Mouse (Mus musculus) spleen, postnatal 14 days (tissue): ENCODE data around the gene Zc3hc1.
"Not testable (repeated sequence)": the region's sequence is repeated elsewhere in the genome, so short reads cannot be mapped to it uniquely, and the experiment has no call there.

ENCODE experiments used
- DNase-seq, 2 experiments: peaks; one replicate each; pipeline ENCODE4 v3.0.0; 2021 to 2022; ENCODE audit warnings: low spot score in 2 of 2

Gene Zc3hc1

GRCm38 (mm10) chr6:30390714-30391697 is at the start of gene Zc3hc1:
Zc3hc1 (minus strand) TSS chr6:30391028.
- DNase-seq: peak; percentile 70 to 79

GRCm38 (mm10) chr6:30439576-30439975 is 48.7 kb upstream of the Zc3hc1 start:
- no peak for DNase-seq

DNA sequence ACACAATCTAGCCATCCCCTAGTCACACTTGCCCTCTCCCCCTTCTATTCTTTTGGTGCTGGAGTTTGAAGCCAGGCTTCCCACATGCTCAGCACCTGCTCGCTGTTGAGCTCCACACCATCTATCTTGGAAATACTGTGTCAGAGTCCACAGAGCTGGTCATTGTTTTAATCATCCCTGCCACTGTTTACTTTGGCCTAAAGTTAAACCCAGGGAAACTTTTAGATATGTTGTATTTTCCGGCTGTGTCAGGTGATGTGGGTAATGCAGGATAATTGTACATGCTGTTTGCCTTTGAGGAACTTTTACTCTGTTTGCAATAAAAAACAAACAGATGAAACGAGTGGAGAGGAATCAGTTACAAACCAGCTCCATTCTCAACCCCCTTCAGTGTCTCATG is 46.2 kb upstream of the Zc3hc1 start:
- no peak for DNase-seq

GRCm38 (mm10) chr6:30436476-30436875 is 45.6 kb upstream of the Zc3hc1 start:
- no peak for DNase-seq

DNA sequence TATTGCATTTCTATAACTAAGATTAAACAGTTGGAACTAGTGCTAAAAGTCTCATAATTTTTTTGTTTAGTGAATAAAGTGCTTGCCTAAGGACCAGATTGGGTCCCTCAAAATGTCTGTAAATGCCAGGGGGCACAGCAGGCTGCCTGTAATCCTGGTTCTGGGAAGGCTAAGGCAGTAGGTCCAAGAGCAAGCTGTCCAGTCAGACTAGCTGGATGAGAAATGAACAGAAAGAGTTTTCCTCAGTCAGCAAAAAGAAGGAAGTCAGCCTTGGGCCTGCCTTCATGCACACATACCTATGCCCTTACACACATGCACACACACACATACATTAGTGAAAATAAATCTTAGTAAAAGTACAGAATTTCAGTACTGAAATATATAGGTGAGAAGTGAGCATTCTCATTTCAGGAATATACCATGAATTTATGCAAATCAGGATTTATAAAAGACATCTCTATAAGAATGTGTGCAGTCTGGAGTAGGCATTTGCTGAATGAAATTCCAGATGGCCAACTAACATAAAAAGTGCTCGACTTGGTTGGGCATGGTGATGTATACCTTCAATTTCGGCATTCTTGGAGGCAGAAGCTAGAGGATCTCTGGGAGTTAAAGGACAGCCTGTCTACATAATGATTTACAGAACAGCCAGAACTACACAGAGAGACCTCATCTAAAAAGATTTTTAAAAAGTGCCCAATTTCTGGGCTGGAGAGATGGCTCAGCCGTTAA is 41.8 kb upstream of the Zc3hc1 start:
- DNase-seq: no peak

- no peak for DNase-seq
Observed at GRCm38 (mm10) chr6:30416801-30417200, 26.0 kb upstream of the Zc3hc1 start.

DNA sequence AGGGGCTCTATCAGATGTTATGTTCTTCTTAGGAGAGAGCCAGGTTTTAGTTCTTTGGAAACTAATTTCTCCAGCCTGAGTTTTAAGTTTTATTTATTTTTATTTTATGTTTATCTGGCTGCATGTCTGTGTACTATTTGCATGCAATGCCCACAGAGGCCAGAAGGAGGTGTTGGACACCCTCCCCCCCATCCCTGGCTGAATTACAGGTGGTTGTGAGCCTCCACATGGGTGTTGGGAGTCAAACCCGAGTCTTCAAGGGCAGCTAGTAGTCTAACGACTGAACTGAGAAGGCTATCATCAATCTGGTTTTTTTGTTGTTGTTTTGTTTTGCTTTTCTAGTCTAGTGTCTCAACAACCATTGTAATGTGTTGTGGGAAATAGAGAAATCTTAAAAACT is 25.3 kb upstream of the Zc3hc1 start:
- DNase-seq: no peak

GRCm38 (mm10) chr6:30411311-30411710 is 20.5 kb upstream of the Zc3hc1 start:
- no peak for DNase-seq

- DNase-seq: no peak
Observed at GRCm38 (mm10) chr6:30409399-30410093, 18.7 kb upstream of the Zc3hc1 start.

DNA sequence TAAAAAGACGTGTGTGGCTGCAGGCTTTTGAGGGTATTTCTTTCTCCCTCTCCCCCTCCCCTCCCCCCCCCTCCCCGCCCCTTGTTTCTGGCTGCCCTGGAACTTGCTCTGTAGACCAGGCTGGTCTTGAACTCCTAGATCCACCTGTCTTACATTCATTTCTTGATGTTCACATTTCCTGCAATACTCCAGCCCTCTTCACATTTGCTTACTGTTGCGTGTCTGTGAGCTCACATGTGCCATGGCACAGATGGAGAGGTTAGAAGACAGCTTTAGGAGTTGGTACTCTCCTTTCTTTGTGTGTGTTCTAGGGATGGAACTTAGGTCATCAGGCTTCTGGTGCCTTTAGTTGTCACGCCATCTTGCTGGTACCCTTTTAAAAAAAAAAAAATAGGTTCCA is 17.4 kb upstream of the Zc3hc1 start:
- no peak for DNase-seq

DNA sequence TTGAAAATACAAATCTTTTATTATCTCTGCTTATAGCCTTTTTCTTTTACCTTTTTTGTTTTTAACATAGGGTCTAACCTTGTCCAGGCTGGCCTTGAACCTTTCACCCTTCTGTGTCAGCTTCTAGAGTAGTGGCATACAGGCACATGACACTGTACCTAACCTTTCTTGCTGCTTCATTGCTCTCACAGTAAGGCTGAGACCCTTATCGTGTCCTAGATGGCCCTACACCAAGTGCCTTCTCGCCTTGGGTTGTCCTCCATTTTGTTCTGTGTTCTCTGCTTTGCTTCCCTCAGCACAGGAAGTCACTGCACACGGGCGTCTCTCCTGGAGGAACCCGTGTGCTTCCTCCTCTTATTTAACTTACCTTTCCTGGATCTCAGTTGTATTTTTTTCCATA is 13.8 kb upstream of the Zc3hc1 start:
- no peak for DNase-seq

DNA sequence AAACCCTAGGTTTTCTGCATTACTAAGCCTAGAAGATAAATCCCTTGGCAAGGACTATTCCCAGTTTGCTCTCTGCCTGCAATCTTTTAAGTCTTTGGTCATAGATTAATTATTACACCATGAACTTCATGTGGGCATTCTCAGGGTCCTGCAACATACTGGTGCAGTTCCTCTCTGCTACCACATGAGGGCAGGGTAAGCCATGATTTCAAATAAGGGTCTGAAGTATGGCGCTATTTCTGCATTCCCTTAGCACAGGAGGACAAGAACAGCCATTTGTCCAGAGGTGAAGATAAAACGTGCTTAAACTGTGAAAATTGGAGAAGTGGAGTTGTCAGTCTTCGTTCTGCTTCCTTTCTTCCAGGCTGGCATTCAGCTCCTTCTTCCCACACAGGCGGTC is 12.6 kb upstream of the Zc3hc1 start:
- peak in 1 of 2 experiments; percentile 43 for DNase-seq

GRCm38 (mm10) chr6:30402091-30402491 is 11.3 kb upstream of the Zc3hc1 start:
- no peak for DNase-seq

DNA sequence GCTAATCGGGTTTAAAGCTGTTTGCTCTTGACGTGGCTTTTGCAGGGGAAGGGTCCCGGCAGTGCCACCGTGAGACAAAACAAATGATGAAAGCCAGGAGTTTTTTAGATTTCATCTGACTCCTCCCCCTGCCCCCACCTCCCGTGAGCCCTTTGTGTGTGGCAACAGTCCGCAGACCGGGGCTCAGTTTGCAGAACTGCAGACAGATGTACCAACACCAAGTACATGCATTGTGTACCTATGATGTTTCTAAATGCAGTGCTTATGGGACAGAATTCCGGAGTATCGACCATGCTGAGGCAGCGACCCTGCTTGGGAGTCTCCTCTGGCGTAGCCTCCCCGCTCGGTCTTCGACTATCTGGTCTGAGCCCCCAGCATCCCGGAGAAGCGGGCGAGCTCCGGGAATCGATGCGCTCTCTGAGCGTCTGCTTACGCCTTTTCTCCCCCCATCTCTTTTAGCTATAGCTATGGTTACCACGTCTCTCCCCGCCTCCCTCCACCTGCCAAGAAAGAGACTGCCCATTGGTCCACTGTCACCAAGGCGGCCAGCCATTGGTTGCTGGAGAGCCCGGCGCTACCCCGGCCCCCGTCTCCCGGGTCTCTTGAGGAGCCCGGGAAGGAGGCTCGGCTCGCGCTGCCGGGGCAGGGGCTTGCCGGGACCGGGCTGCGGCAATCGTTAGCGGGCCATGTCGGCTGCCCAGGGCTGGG is 10.6 kb upstream of the Zc3hc1 start, which contains the start of gene Klhdc10:
Gene Klhdc10, plus strand, starts transcription at position 561 of the 708 bp plus-strand sequence.
- peak; percentile 98 to 99 for DNase-seq

DNA sequence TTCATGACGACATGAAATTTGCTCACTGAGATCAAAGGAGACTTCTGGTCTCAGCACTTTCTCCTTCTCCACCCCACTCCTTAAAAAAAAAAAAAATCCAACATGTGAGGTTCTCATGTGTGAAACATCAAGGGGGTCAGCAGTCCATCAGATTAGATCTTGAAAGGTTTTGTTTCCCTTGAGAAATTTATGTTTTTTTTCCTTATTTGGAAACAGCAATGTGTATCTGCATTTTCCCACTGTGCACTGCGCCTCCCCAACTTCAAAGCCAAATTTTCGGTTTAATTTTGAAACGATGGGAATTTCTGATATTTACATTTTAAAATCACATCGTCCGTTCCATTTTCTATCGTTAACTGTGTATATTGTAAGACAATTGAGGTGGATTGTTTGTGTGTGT is 9.9 kb upstream of the Zc3hc1 start:
- no peak for DNase-seq

- no peak for DNase-seq
Observed at GRCm38 (mm10) chr6:30400146-30400545, 9.3 kb upstream of the Zc3hc1 start.

DNA sequence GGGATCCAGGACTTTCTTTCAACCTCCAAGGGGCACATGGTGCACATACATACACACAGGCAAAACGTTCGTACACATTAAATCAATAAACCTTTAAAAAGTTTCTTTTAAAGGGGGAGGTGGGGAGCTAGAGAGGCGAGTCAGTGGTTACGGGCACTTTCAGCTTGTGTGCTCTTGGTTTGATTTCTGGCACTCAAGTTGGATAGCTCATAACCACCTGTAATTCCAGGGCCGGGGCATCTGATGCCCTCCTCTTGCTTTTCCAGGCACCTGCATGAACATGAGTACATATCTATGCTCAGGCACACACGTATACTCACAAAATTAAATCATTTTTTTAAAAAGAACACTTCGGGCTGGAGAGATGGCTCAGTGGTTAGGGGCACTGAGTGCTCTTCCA is 1.2 kb upstream of the Zc3hc1 start:
- DNase-seq: no peak

DNA sequence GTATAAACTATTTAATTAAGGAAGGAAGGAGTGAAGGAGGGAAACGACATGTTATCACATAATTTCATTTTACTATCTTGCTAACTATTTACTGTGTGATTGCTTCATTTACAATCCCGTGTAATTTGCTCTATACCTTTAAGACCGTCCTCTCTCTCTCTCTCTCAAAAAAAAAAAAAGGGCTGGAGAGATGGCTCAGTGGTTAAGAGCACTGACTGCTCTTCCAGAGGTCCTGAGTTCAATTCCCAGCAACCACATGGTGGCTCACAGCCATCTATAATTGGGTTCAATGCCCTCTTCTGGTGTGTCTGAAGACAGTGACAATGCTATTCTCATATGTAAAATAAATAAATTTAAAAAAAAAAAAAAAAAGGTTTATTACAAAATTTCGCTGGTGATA is 557 bp downstream of the Zc3hc1 start:
- not testable (repeated sequence) for DNase-seq

DNA sequence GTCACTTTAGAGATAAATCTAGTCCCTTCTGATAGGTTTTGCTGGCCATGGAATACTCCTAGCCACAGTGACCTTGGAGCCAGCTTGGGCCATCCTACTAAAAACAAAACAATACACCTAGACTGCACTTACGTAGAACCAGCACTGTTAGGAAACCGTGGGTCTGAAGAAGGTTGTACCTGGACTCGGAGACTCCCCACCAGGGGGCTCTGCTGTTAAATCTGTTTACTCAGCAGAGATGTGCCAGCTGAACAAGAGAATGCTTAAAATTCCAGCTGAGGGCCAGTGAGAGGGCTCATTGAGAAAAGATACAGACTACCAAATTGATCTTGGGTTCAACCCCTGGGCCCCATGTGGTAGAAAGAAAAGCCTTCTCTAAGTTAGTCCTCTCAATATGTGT is 9.7 kb downstream of the Zc3hc1 start:
- DNase-seq: no peak

DNA sequence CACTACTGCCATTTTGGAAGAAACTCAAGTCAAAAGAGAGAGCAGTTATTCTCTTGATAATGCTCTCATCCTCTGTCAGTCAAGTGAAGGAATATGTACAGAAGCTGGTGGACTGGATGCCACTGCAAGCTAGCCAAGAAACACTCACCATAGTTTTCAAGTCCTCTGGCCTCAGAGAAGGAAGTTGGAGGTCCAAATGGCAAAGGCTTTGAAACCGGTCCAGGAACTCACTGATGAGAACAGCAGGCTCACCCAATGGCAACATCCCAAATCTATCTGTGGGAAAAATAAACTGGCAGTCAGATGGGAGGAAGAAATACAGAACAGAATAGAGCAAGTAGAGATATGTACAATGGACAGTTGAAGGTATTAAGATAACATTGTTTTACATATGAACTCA is 15.0 kb downstream of the Zc3hc1 start:
- DNase-seq: no peak

- no peak for DNase-seq
Observed at GRCm38 (mm10) chr6:30374731-30375510, 15.9 kb downstream of the Zc3hc1 start.
